Mouse (Mus musculus): ENCODE data around the gene Asxl2.

Asxl2 gene

GRCm38 (mm10) chr12:3546121-3546658 lies 119.5 kb downstream of the Asxl2 start:
- DNase-seq (ENCODE audit: low spot score in 2 of 2) = no peak

DNA sequence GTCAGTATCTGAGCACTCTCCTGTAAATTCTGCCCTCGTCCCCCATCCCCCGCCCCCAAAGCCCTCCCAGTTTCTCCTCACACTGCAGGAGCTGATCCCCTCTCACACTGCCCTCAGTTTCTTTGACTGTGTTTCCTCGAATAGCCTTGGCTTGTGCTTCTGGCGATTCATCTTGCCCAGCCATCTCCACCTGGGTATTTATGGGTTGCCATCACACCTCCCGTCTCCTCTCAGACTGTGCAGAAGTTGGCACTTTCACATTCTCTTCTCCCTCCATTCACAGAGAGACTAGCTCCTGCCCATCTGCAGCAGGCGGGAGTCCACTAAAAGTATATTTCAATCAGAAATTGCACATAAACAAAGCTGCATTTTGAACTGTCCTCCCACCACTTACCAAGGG lies 120.1 kb downstream of the Asxl2 start:
- no peak for DNase-seq (ENCODE audit: low spot score in 2 of 2)

GRCm38 (mm10) chr12:3547506-3547905 lies 120.8 kb downstream of the Asxl2 start:
- no peak for DNase-seq (ENCODE audit: low spot score in 2 of 2)

GRCm38 (mm10) chr12:3547911-3548310 lies 121.3 kb downstream of the Asxl2 start:
- no peak for DNase-seq (ENCODE audit: low spot score in 2 of 2)

DNA sequence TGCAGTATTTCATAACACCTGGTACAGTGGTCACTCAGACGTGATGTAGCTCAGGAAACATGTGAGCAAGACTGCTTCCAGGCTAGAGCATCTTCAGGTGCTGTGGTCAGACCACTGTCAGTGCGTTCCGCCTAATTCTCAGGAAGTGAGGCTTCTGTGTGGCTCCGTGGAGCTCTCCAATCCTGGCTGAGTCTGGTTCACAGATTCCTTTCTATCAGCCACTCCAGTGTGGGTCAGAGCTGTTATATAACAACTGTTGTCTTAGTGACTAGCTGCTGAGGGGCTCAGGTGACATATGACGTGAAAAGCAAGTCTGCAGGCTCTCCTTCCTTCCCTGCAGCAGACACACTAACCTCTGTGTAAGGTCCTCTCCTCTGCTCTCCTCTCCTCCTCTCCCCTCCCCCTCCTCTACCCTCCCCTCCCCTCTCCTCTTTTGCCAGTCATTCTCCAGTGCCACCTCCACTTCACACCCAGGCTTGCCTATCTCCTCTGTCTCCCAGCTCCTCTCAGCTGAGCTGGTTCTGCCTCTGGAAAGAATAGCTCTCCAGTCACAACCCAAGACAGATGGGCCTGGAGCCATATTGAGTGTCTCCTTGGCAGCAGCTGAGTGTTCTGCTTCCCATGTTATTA lies 122.0 kb downstream of the Asxl2 start:
- peak; percentile 50 to 52 for DNase-seq (ENCODE audit: low spot score in 2 of 2)

DNA sequence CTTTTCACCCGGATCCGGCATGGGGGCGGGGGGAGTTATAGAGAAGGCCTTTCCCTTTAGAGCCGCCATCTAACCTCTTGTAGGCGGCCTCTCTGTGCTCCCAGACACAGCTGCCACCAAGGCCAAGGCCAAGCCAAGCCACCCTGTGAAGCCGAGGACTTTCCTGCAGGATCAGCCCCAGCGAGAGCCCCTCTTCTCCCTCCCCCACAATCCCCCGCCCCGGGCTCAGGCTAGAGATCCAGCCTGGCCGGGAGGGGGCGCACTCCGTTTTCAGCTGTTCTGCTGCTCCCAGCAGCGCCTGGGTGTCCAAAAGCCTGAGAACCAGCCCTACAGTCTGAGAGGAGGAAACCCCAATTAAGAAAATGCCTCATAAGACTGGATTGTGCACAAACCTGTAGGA lies 123.6 kb downstream of the Asxl2 start:
- DNase-seq (ENCODE audit: low spot score in 2 of 2) = no peak

All from right cerebral cortex, postnatal 36 days (tissue).